Mouse (Mus musculus) adrenal gland, postnatal 10 days (tissue): ENCODE data around the gene Wfdc10. TPM values are rescaled to one million over a fixed set of nuclear protein-coding genes. Genes with fewer than 3 reads are reported as not detected.
A peak's percentile ranks its signal among the peaks of the same experiment; 100 is the strongest.

Source experiments
- DNase-seq: peaks from one replicate; pipeline ENCODE4 v3.0.0; 2021; ENCODE audit warnings: mixed read lengths
- long read RNA-seq, 2 experiments: library from polyadenylated mRNA; stranded (forward); transcript quantifications; one replicate each; pipeline ENCODE4 v2.0.0; 2021
- total RNA-seq, 2 experiments: library from RNA; stranded (reverse); gene quantifications; 2 replicates each; pipeline ENCODE4 v1.2.3; 2021

Wfdc10 gene
- not detected for total RNA-seq
- long read RNA-seq, experiment 1, result 0 reads
- long read RNA-seq, experiment 2, result 0 reads

GRCm38 (mm10) chr2:164655858-164656257, at the start of gene Wfdc10:
Gene Wfdc10, plus strand, starts transcription at chr2:164656046.
- DNase-seq, result peak; percentile 72

- DNase-seq, result peak; percentile 48
Measured at GRCm38 (mm10) chr2:164608781-164609180, 47.1 kb upstream of the Wfdc10 start.

GRCm38 (mm10) chr2:164613471-164613870, 42.4 kb upstream of the Wfdc10 start, which contains the start of the genes Wfdc6b and Wfdc8:
Gene Wfdc6b, plus strand, starts transcription at chr2:164613522.
Gene Wfdc8, minus strand, starts transcription at chr2:164613626.
- DNase-seq, result peak; percentile 70

- DNase-seq, result no peak
Measured at GRCm38 (mm10) chr2:164615386-164615785, 40.5 kb upstream of the Wfdc10 start.

GRCm38 (mm10) chr2:164619050-164619449, 36.8 kb upstream of the Wfdc10 start:
- DNase-seq, result no peak

- DNase-seq, result no peak
Measured at GRCm38 (mm10) chr2:164621775-164622174, 34.1 kb upstream of the Wfdc10 start.

DNA sequence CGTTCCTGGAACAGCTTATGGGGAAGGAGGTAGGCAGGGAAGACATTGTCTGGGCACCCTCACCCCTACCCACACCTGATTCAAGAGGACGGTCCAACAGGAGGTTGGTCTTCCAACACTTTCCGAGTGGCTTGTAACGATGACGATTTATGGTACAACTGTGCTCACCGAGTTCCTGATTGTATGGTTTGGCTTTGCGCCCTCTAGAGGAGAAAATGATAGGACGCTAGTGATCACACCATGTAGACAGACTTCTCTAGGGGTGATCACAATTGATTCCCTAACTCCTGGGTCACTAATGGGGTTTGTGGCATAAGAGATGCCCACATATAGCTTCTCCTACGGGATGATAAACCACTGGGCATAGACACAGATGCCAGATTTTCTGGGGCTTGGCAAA, 20.6 kb upstream of the Wfdc10 start:
- DNase-seq, result no peak

DNA sequence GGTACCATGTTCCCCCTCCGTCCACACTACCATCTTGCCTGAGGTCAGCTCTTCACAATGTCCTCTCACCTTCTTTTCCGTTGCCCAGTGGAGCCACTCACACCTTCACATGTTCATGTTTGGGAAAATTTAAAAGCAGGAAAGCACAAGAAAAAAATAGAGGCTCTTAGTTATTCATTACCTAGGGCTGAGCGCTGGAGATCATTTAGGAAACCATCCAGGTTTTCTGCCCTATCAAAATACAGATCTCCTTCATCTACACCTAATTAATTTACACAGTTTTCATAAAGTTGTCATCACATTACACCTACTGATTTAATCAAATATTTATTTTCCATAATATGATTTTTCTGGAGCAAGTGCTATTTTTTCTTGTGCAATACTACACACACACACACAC, 17.1 kb upstream of the Wfdc10 start, which contains the start of gene Wfdc16:
TSS of gene Wfdc16 (minus strand) at position 101 of the 400 bp plus-strand sequence.
- DNase-seq, result no peak

DNA sequence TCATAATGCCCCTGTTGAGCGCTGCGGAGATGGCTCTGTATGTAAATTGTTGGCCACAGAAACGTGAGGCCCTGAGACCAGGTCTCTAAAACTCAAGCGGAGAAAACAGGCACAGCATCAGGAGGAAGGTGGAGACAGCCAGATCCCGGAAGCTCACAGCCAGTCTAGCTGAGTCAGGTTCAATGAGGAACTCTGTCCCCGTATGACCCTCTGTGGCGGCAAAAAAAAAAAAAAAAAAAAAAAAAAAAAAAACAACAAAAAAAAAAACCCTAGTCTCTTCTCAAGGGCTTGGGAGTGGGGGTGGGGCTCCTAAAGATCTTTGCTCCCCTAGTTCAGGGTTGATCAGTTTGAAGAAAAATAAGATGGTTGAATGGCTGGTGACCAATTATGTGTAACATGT, 14.7 kb upstream of the Wfdc10 start:
- DNase-seq, result no peak

- DNase-seq, result peak; percentile 42
Measured at GRCm38 (mm10) chr2:164641881-164642673, 13.8 kb upstream of the Wfdc10 start.

DNA sequence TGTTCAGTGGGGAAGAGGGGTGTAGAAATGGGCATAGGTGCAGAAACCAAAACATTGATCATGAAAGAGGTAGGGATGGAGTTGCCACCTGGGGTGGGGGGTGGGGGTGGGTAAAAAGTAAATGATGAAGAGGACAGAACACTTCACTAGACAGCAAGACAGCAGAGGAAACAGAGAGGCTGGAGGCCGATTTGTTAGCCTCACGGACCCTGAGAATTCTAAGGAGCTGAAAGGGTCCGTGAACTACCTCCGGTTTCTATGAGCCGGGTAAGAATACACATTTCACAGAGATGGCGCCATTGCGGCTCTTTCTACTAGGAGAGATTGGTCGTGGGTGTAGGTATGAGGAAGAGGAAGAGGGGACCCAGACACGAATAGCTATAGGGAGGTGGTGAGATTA, 637 bp downstream of the Wfdc10 start, which contains the start of gene Wfdc9:
TSS of gene Wfdc9 (minus strand) at position 101 of the 400 bp plus-strand sequence.
- DNase-seq, result no peak

DNA sequence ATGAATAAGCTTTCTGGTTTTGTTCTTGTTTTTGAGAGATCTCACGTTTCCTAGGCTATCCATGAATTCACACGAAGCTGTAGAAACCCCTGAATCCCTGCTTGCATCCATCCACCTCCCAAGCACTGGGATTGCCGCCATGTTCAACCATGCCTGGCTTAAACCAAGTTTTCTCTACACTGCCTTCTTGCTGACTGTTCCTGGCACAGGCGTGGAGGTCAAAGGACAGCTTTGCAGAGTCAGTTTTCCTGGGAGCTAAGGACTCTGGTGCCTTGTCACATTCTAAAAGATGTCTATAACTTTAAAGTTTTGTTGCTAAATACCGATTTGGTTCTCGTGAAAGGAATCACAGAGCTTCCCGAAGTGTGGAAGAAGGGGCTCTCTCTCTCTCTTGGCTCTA, 9.0 kb downstream of the Wfdc10 start:
- no peak for DNase-seq

DNA sequence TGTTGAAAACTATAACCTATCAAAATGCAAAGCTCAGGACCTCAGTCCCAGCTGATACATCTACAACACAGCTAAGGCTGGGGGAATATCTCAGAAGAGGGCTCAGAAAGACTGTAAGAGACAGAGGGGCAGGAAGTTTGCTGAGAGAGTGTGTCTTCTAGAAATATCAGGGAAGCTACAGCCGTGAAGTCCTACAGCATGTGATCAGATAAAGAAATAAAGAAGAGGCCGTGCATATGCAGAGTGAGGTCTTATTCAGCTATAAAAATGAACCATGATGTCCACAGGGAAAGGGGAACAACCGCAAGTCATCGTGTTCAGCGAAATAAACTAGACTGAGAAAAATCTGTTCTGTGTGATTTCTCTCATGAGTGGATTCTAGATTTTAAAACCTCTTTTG, 14.4 kb downstream of the Wfdc10 start:
- no peak for DNase-seq

- DNase-seq, result no peak
Measured at GRCm38 (mm10) chr2:164670938-164671337, 15.1 kb downstream of the Wfdc10 start.

GRCm38 (mm10) chr2:164673987-164674386, 18.1 kb downstream of the Wfdc10 start, which contains the start of gene Wfdc11:
Gene Wfdc11, minus strand, starts transcription at chr2:164674087.
- no peak for DNase-seq

- no peak for DNase-seq
Measured at GRCm38 (mm10) chr2:164676103-164676502, 20.3 kb downstream of the Wfdc10 start.

DNA sequence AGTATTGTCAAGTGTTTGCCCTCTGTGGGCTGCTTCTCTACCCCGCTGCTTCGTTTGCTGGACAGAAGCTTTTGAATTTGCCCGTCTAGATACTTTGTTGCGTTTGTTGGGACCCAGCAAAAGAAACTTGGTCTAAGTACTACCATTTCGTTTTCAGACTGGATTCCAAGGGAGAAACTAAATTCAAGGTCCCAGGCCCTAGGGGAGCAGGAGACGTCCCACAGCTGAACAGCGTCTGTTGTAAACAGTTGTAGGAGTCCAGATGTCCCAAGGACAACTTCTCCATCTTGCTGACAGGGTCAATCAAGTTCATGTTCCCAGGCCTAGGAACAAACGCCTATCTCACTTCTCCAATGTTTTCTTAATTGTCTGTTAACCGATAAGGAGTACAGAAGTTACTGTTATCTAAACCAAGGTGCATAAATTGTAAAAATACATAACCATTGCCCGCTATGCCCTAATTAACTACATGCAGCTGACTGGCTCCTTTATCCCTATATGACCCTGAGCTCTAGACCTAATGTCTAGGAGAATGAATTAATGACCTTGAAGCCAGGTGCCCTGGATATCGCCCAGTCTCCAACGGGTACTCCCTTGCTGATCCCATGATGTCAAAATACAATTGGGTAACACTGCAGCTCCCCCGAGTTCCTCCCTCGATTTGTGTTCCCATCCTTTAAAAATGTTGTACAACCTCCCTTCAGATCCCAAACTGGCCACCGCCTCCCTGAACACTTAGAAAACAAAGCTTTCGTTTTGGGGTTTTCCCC, 21.3 kb downstream of the Wfdc10 start:
- no peak for DNase-seq

DNA sequence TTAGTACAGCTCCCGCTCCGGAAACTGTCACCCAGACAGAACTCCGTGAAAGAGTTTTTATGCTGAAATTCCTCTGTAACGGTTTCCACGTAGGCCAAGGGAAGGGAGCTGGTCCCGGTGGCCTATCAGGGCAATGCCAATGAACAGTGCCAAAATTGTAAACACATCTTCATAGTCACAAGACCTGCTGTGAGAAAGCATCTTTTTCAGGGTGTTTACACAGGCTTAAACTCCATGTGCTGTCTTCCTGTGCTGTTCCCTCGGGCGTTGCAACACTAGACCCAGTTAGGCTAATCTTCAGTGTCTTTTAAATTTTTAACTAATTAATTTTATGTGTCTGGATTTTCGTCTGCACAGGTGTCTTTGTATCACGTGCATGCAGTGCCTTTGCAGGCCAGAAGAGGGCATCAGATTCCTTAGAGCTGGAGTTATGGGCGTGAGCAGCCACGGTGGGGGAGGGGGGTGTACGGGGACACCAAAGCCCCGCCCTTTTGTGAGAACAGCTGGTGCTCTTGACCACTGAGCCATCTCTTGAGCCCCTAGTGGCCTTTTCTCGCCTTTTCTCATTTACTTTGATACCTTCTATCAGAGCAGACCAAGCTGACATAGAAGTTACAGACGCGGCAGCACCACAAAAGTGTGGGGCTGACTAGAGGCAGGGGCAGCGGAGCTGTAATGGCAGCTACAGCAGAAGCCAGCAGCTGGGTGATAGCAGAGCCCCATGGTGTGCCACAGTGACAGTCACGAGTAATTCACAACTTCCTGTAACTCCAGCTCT, 23.2 kb downstream of the Wfdc10 start:
- DNase-seq, result peak; percentile 81

DNA sequence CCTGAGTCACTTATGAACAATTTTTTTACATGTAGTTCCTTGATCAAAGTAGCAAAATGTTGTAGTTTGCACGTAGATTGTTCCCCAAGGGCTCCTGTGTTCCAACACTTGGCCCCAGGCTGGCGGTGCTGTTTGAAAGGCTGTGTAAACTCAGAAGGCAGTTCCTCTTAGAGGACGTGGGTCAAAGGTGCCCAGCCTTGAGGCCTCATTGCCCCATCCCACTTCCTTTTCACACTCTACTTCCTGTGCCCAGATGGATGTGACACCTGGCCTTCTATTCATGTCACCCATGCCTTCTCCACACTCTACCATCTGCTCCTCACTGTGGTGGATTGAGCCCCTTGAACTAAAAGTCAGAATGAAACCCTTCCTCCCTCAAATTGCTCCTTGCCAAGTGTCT, 24.1 kb downstream of the Wfdc10 start:
- DNase-seq, result peak; percentile 49

DNA sequence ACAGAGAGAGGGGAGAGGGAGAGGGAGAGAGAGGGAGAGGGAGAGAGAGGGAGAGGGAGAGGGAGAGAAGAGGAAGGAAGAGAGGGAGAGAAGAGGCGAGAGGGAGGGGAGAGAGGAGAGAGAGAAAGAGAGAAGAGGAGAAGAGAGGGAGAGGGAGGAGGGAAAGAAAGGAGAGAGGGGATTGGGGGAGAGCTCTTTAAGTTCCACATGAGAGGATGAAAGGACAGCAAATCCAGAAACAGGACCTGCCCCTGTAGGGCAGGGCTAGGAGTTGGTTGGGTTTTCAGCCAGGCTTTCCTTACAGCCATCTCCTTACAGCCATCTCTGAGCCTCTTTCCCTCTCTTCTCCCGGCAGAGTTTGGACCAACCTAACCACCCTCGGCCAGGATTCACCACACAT, 29.0 kb downstream of the Wfdc10 start, which contains the start of gene Wfdc13:
TSS of gene Wfdc13 (plus strand) at position 301 of the 400 bp plus-strand sequence.
- no peak for DNase-seq

DNA sequence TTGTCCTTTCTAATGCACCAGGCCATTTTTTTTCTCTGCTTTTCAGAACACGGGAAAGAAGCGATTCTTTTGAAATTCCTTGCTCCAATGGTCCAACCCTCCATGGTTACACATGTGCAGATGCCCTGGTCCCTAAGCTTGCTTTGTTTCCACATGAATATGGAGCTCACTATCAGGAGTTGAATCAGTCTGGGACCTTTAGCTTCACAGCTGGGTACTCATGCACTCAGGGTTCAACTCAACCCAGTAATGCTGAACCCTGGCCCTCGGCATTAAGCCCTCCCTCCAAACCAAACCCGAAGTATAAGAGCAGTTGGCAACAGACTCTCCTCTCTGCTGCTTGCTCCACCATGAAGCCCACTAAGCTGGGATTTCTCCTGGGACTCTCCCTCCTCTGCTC, 42.4 kb downstream of the Wfdc10 start, which contains the start of gene Spint4:
TSS of gene Spint4 (plus strand) at position 301 of the 400 bp plus-strand sequence.
- DNase-seq, result no peak

DNA sequence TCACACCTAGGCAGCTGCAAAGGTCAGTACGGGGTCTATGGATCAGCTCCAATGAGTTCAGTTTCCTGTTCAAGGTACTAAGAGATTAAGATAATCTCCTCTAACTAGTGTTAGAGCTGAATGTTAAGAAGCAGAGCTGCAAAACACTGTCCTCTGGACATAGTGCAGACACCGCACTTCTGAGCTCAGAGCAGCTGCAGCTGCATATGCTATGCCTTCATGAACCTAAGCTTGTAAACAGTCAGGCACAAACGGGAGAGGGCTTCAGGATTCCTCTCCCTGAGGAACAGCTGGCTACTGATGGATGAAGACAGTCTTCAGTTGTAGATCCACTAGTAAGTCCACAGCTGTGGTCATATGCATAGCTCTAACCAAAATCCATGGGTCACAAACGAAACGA, 45.1 kb downstream of the Wfdc10 start:
- no peak for DNase-seq
